Mouse (Mus musculus): ENCODE measurements around the gene Asb4.

Gene Asb4

DNA sequence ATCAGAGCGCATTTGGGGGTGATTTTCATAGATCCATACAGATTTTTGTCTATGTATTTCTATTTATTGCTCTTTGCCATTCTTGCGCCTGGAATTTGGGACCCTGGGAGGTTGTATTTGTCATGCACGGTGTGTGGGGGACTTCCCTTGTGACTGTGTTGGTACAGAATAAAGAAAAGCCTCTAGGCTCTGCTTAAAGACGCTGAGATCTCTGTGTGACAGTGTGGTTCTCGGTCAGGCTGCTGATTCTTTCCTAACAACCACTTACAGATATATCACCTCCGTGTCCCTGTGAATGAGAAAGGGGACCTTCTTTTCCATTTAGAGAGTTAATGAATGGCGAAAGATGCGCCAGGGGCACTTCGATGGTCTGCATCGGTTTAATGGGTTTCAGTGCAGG is 7.8 kb downstream of the Asb4 start:
- no peak for DNase-seq (ENCODE audit: low read depth, low spot score)

DNA sequence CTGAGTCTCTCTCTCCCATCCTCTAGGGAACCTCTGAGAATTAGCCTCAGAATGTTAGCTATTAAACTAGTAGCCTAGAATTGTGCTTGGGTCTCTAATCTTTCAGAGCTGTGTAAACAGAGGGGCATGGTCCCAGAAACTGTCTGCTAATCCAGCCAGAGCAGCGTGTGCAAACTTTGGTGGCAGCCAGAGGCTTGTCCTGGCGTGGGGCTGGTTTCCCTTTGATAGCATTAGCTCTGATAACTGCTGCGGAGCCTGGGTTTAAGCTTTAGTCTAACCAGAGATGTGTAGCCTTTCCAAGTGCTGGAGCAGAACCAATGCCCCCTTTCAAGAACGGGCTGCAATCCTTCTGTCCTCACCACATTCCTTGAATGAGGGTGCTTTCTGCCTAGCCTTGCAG is 11.8 kb downstream of the Asb4 start:
- no peak for DNase-seq (ENCODE audit: low read depth, low spot score)

DNA sequence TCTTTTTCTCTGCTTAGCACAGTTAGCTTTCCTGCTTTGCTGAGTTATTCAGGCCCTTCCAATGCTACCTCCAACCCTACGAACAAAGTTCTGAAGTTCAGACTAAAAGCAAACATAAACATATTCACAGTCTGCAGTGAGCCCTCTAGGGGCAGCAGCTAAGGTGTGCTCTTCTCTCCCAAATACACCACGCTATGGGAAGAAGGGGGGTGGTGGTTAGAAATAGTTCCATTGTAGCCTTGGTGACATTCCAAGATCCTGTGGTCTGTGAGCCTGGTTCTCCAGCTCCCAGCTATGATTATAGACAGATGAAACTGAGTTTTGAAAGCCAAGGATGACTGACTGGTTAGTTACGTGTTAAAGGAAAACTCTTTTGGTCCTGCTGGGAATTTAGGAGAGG is 13.6 kb downstream of the Asb4 start:
- DNase-seq (ENCODE audit: low read depth, low spot score), result no peak

DNA sequence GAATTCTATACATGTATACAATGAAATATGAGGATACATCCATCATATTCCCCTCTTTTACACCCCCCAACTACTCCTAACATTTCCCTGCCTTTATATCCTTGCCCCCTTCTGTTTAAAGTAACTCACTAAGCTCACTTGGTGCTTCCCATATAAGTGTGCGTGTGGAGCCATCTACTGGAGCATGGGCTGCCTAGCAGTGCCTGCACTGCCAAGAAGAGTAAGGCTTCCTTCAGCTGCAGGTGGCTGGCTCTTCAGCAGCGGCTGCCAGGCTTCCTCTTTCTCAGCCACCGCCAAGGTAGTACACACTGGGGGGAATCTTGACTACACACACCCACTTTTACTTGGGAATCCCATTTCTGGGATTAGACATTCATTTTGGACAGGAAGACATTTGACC is 18.2 kb downstream of the Asb4 start:
- no peak for DNase-seq (ENCODE audit: low read depth, low spot score)

DNA sequence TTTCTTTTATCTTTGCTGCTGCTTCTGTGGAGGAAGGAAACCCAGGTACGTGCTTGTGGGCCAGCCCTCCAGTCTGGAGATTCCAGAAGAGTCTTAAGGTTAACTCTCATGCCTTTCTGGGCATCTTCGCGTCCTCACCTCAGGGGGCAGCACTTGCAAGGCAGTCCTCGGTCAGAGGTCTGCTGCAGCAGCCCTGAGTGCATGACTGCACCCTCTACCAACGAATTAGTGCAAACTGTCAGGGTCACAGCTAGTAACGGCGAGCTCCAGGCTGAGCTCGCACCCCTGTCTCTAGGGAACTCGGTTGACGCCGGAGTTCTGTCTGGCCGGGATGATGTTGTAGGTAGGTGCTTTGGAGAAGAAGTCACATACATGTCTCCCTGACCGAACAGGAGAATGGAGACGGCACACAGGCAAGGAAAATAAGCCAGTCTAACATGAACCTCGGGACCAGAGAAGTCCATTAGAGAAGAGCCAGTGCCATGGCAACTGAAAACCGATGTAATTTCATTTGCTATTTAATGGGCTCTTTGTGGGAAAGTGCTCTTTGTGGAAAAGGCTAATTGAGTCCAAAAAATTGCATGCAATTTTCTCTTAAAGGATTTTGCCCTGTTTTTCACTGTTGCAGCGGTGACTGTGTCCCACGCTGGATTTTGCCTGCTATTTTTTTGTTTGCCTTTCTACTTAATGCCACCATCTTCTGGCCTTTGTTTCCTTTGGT is 20.1 kb downstream of the Asb4 start:
- DNase-seq (ENCODE audit: low read depth, low spot score), result no peak

DNA sequence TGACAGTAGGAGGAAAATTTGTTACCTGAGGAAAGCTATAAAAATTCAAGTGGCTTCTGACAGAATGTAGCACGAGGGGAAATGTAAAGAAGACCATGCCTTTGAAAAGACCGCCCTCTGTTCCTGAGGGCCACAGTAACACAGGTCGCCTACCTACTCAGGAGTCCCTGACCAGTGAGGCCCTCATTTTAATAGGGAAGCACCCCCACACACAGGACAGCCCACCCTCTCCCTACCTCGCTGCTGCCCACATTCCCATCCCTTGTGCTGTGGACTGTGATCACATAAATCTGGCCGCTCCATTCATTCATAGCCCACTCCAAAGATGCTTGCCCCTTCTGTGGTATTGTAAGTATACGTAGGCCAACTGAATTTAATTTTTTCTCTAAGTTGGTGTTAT is 20.8 kb downstream of the Asb4 start:
- no peak for DNase-seq (ENCODE audit: low read depth, low spot score)

DNA sequence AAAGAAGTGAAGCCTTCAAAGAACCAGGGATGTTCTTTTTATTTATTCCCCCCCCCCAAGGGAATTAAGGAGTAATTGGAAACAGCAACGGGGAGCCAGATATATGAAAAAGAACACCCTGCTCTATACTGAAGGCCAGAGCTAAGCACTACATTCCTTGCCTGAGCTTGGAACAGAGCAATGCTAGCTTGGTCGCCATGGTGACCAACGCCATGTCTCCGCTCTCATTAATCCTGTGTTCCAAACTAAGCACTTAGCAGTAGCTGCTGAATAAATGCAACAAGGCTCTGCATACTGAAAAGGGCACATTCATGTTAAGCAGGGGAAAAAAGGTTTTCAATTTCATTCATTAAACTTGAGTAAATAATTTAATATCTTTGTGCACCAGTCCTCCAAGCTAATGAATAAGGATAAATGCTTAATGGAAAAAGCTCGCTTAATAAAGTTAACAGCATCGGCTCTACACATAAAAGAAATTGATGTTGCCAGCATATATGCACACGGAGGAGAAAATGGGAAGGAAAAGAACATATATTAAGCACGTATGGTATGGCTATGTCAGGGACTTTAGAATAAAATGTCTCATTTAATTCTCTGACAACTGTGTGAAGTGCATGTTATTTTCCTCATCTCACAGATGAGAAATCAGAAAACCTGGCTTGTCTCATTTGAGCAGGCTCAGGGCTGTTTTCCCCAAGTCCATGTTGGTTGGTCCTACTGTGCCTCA is 25.4 kb downstream of the Asb4 start:
- DNase-seq (ENCODE audit: low read depth, low spot score), result no peak

DNA sequence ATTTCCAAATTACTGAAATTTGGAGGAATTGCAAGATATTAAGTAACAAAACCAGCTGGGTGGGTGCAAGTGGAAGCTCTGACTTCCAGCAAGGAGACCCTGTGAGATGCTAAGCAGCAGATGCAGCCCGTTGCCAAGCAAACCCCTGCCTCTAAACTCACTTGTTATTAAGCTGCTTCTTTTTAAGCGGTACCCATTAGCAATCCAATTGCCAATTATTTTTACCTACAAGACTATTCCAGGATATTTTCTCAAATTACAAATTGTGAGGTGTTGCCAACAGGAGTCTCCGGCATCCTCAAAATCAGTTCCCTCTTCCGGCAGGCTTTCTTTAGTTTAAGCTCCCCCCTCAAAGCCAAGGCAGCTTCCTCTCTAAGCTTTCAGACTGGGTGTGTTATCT is 26.5 kb downstream of the Asb4 start:
- no peak for DNase-seq (ENCODE audit: low read depth, low spot score)

DNA sequence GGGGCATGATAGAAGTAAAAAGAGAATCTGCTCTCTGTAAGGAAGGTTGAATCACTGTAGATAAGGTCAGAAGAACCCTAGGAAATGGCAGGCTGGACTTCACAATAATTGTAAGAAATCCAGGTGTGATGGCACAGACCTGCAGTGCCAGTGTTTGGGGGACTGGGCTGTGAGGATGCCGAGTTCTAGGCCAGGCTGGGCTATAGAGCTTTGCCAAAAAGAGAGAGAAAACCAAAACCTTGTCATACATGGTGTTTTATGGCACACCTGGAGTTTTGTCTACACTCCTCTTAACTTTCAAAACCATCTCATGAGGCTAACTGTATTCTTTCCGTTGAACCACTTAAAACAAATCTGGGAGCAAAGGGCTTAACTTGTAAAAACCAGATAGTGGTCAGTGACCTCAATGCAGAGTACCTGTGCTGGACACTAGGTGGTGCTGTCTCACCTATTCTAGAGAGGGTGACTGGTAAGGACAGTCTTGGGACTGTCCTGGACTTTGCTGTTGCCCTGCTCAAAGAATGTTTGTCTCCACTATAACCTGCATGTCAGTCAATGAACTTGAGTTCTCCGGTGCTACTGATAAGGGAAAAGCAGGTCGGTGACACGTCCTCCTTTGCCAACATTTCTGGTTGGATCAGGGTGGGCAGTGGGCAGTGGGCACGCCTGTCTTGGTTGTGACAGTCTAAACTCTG is 27.7 kb downstream of the Asb4 start:
- DNase-seq (ENCODE audit: low read depth, low spot score), result no peak

DNA sequence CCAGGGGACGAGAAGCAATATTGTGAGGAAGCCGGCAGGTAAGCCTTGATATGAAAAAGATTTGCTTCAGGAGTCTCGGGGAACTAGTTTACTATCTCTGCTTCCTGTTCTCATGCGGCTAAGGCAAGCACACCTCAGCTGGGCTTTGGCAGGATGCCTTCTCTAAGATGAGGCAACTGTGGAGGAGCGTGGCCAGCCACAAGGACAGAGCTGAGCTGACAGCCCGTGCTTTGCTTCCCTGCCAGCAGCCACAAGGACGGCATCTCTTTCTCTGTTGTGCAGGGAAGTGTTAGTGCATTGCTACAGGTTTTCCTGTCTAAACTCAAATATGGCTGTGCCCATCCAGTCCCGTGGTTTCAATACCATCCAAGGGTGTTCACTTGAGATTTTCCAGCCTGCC is 30.1 kb downstream of the Asb4 start:
- no peak for DNase-seq (ENCODE audit: low read depth, low spot score)

DNA sequence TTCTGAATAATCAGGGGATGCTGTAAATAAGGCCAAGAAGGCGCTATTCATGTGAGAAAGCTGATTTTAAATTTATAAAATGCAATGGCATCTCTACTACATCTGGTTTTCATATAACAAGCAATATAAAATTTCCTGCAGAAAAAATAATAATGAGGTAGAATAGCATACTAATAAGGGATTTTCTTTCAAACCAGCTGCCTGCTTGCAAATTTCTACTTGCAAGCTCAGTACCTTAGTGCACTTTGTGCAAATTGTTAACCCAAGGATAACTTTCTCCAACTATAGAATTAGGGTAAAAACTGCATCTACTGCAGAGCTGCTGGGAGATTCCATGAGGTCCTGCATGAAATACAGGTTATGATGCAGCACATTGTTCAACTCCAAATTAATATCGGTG is 38.3 kb downstream of the Asb4 start:
- DNase-seq (ENCODE audit: low read depth, low spot score), result no peak

DNA sequence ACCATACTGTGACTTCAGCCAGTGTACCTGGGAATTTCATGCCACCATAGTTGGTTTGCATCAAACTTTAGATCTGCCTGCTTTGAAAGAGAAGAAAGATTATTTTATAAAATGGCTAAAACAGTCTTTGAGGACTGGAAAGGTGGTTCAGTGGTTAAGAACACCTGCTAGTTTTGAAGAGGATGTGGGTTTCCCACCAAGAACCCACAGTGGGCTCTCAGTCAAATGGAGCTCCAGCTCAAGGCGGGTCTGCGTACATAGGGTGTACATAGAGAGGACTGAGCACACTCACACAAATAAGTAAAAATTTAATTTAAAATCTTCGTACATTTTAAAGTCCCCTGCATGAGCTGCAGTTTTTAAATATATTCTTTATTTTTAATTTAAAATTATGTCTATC is 39.2 kb downstream of the Asb4 start:
- no peak for DNase-seq (ENCODE audit: low read depth, low spot score)

DNA sequence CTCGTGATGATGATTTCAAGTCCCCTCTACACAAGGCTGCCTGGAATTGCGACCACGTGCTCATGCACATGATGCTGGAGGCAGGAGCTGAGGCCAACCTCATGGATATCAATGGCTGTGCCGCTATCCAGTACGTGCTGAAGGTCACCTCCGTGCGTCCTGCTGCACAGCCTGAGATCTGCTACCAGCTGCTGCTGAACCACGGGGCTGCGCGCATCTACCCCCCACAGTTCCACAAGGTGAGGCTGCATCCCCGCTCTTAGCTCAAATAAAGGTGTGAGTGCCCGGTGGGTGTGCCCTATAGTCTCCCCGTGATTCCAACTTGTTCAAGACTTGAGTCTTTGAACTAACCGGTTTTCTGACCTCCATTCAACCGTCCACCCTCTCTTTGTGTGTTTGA is 40.4 kb downstream of the Asb4 start:
- DNase-seq (ENCODE audit: low read depth, low spot score), result peak; percentile 57

DNA sequence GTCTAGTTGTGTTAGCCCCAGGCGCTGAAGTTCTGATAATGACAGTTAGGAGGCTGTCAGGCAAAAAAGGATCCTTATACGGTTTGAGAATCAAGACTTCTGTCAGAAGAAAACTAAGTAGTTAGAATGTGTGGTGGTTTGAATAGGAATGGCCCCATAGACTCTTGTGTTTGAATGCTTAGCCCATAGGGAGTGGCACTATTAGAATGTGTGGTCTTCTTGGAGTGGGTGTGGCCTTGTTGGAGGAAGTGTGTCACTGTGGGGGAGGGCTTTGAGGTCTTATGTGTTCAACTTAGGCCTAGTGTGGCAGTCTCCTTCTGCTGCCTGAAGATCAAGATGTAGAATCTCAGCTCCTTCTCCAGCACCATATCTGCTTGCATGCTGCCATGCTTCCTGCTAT is 43.8 kb downstream of the Asb4 start:
- DNase-seq (ENCODE audit: low read depth, low spot score), result no peak

DNA sequence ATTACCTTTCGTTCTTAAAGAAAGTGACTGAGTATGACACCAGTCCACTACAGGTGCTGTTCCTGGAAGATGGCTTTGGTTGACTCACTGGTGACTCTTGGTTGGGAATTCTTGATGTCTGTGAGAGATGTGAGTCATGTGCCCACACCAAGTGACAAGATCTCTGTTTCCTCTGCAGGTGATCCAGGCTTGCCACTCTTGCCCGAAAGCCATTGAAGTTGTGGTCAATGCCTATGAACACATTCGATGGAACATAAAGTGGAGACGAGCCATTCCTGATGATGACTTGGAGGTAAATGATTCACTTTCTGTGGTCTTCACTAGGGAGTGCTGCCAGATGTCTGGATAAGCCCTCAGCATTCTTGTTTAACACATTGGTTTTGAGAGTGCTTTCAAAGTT is 46.4 kb downstream of the Asb4 start:
- DNase-seq (ENCODE audit: low read depth, low spot score), result no peak

DNA sequence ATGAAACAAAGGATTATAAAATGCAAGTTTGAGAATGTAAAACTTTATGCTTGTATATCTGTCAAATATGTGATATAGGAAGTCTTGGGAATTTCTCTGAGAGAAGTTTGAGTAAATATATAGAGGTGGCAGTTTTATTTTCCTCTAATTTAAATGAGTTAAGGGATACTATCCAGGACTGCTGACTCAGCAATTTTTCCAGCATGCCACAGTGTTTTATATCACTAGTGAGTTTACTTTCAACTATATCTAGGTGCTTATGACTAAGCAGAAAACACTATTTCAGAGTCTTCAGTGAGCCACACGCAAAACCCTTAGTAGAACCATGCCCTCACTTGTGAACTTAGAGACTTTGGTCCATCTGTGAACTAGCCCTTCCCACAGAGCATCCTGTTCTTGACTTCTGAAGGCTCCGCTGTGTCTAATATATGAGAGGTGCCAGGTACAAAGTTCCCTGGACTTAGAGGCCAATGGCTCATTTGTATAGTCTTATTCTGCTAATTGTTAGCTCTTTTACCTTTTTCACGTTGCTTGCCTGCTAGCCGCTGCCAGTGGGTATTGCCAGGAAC is 46.9 kb downstream of the Asb4 start:
- DNase-seq (ENCODE audit: low read depth, low spot score), result no peak

DNA sequence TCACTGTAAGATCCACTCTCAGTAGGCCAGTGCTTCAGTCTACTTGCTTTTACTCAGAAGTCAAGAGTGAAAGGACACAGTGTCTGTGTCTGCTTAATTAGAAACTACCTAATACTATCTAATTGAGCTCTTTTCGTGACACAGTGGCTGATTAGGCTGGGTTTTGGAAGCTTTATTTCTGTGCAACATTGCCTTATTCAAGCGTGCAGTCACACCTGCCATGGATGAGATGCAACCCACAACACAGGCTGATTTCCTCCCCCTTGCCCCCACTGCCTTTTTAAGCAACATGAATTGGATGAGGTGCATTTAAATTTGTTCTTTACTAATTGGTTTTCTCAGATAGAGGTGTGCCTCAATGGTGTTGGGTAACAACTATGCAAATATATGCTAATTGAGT is 50.7 kb downstream of the Asb4 start:
- no peak for DNase-seq (ENCODE audit: low read depth, low spot score)

DNA sequence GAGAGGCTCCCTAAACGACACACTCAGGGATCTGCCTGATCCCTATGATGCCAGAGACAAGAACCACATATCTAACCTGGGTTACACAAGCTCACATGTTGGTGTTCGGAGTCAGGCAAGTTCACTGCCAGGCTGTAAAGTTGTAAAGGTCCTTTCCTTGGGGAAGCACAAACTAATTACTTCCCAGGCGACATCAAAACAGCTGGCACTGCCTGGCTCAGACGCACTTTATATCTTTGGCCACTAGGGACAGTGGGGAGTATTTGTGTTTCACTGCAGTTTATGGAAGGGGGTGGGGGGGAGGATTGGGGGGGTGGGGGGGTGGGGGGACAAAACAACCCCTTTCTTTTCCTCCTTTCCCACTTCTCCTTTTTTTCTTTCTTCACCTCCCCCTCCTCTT is 54.6 kb downstream of the Asb4 start:
- no peak for DNase-seq (ENCODE audit: low read depth, low spot score)

DNA sequence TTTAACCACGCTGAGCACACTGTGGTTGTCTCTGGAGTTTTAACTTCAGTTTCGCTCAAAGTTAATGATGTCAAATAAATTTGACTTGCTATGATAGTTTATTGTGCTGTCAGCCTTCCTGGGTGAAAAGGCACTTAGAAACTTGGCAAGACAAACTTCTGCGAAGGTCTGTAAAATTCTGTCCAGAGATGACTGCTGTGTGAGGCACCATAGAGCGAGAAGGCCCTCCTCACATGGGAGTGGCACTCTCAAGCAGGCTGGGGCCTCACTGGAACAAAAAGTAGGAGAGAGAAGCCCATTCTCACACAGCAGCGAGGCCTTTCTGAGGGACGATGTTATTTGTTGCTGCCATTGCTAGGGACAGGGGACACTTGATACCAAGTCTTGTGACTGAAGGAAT is 58.0 kb downstream of the Asb4 start:
- no peak for DNase-seq (ENCODE audit: low read depth, low spot score)

DNA sequence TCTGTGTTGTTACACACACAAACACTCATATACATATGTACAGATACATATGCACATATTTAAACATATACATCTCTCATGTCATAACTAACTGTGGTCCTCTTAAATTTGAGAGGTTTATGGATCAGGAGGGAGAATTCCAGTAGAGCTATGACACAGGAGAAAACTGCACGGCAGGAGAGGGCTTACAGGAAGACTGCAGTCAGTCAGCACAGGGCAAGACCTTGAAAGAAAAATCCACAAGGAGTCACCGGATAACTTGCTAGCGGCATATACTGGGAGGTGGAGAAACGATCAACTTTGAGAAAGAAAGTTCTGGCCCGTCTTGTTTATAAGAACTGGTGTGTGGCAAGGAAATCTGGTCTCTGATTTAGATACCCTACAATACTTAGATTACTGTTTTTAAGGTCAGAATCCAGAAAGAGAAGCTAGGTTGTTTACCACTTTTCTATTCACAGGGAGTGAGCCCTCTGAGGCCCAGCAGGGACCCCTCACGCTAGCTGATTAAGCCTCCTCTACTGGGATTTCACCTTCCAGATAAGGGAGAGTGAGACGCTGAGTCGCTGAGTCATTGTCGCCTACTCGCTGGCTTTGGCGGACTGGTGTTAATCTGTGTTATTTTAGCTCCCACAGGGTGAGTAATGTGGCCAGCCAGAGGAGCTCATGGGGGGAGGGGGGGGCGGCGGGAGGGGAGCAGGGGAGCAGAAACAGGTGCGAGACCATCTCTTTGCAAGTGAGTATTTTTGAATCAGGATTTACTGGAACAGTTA is 59.3 kb downstream of the Asb4 start:
- no peak for DNase-seq (ENCODE audit: low read depth, low spot score)

DNA sequence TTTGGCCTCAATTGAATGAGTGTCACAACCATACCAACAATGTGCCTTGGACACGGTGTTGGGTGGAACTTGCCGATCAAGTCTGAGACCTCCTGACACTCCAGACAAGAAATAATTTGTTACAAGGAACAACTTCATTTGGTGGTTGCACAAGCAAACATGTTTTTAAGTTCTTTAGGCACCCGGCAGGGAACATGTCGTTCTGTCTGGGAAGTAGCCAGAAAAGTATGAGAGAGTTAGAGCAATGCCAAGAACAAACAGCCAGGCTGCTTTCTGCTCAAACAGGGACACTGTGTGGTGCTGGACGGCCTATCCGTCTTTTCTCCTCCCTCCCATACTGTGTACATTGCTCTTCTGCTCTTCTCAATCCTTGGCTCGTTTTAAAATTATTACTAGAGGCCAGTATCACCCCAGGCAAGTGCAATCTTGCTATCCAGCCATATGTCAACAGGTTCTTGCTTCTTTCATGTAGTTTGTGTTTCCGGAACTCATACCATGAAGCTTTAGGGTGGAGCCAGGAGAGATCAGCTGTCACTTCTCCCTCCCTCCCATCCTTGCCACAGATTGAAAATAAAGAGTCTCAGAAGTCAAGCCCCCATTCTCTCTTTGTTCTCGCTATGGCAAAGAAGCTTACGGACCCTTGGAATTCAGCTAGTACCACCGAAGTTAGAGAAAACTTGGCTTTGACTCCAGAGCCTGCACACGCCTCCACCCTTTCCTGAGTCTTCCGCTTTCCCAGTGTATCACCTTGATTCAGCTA is 60.1 kb downstream of the Asb4 start:
- no peak for DNase-seq (ENCODE audit: low read depth, low spot score)

All from WW6 (cell line).